11 mouse cellular contexts compared by ENCODE assay signal in the genomic region with DNA sequence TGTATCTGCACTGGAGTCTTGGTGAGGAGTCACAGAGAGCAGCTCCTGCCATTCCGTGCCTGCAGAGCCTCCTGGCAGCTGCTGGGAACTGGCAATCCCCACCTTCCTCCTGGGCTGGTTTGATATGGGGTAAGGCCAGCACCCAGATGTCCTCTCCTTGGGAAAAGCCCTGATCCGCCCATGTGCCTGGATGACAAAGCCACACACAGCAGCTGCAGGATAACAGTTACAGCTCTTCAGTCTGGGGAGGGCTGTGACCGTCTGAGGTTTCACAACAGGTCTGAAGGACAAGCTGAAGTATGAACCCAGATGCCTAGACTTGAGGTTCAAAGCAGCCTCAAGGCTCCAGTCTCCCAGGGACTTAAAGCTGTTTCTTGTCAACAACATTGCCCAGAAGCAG. TPM values are rescaled to one million over a fixed set of nuclear protein-coding genes. Genes with fewer than 3 reads are reported as not detected.
DNase-seq lines count a peak whose midpoint lies in the region; ATAC-seq and TF ChIP-seq lines count a peak whose summit lies in the region.
"Had no signal": no experiment of that assay in that cellular context is flagged by ENCODE, and none has a peak within 500 bp of the region (broad histone marks: within the 10 kb centered on the region; RNA-seq: fewer than 3 reads in every experiment).

No protein-coding gene starts in this region.

- no peaks in the 10 kb centered on the region for H3K36me3 ChIP-seq in kidney, adult 2 months (ENCODE audit: control insufficient read depth, insufficient read depth, low read length)
- peaks cover 38% of the 10 kb centered on the region for H3K36me3 ChIP-seq in liver, embryonic 13.5 days
- peaks cover 4% of the 10 kb centered on the region for H3K36me3 ChIP-seq in myocyte (ENCODE audit: control insufficient read depth, insufficient read depth)
- H3K36me3 ChIP-seq: heart, embryonic 15.5 days; limb, embryonic 15.5 days had no signal

- H3K9ac ChIP-seq in liver, embryonic 13.5 days = peak overlapping the region; percentile 96
- H3K9ac ChIP-seq: heart, embryonic 15.5 days; limb, embryonic 15.5 days had no signal

- WGBS in kidney, adult 2 months = 51% methylated on average over 3 of the region's 3 CpGs
- WGBS in bone marrow, adult 2 months = 35% methylated on average over 3 of the region's 3 CpGs
- WGBS in liver, embryonic 13.5 days (ENCODE audit: insufficient replicate concordance) = 40% methylated on average over 3 of the region's 3 CpGs

- H3K4me1 ChIP-seq in kidney, adult 2 months (ENCODE audit: control insufficient read depth, insufficient read depth, low read length) = peaks cover 64% of the 10 kb centered on the region
- H3K4me1 ChIP-seq in bone marrow, adult 2 months (ENCODE audit: control insufficient read depth, insufficient read depth, low read length) = peaks cover 23% of the 10 kb centered on the region
- H3K4me1 ChIP-seq in liver, embryonic 13.5 days (replicated peaks) = peaks cover 100% of the 10 kb centered on the region

- H3K27me3 ChIP-seq in kidney, adult 2 months (replicated peaks; ENCODE audit: control insufficient read depth, insufficient read depth, low read length) = no peaks in the 10 kb centered on the region
- H3K27me3 ChIP-seq in liver, embryonic 13.5 days = no peaks in the 10 kb centered on the region
- no peaks in the 10 kb centered on the region for H3K27me3 ChIP-seq in myocyte (ENCODE audit: control insufficient read depth, insufficient read depth, insufficient read length)
- H3K27me3 ChIP-seq: heart, embryonic 15.5 days; limb, embryonic 15.5 days had no signal

- H3K4me2 ChIP-seq in liver, embryonic 13.5 days = peak overlapping the region; percentile 88
- peak overlapping the region; percentile 97 for H3K4me2 ChIP-seq in myocyte (ENCODE audit: low read depth)
- H3K4me2 ChIP-seq: heart, embryonic 15.5 days; limb, embryonic 15.5 days had no signal

- peak; percentile 75 for ATAC-seq in liver, embryonic 13.5 days (ENCODE audit: low read depth)
- ATAC-seq: inflammation-experienced regulatory T-cells, adult 6 months had no signal

- TF ChIP-seq POLR2A in kidney, adult 2 months (IDR thresholded peaks at IDR 0.05; ENCODE audit: low read depth, low read length) = no peak
- TF ChIP-seq POLR2A in bone marrow, adult 2 months (IDR thresholded peaks at IDR 0.05; ENCODE audit: borderline replicate concordance, control insufficient read depth, low read depth, low read length) = 0 out of 2 replicates have a peak, but pooled peaks have one; percentile 23
- TF ChIP-seq POLR2A in myocyte (IDR thresholded peaks at IDR 0.05; ENCODE audit: insufficient read length, low read depth) = no peak

- peak overlapping the region; percentile 10; the same call in 1 of the 2 replicates for H3K27ac ChIP-seq in kidney, adult 2 months (ENCODE audit: insufficient read depth, low read depth, low read length)
- peak overlapping the region; percentile 81 for H3K27ac ChIP-seq in bone marrow, adult 2 months (ENCODE audit: control insufficient read depth, insufficient read depth, low read depth, low read length, poor library complexity)
- peak overlapping the region; percentile 98 for H3K27ac ChIP-seq in liver, embryonic 13.5 days
- H3K27ac ChIP-seq: heart, embryonic 15.5 days; limb, embryonic 15.5 days had no signal

- H3K79me2 ChIP-seq in myocyte (ENCODE audit: control insufficient read depth, insufficient read depth) = peaks cover 92% of the 10 kb centered on the region

- H3K4me3 ChIP-seq in kidney, adult 2 months (ENCODE audit: insufficient read depth, low read depth, low read length) = no peak overlapping the region
- H3K4me3 ChIP-seq in bone marrow, adult 2 months (replicated peaks; ENCODE audit: control insufficient read depth, low read depth, low read length) = no peak overlapping the region
- peak overlapping the region; percentile 85 for H3K4me3 ChIP-seq in liver, embryonic 13.5 days (replicated peaks)
- H3K4me3 ChIP-seq in myocyte = no peak overlapping the region
- H3K4me3 ChIP-seq: heart, embryonic 15.5 days; limb, embryonic 15.5 days had no signal

- DNase-seq in kidney, adult 2 months = no peak
- no peak for DNase-seq in kidney, postnatal 10 days
- DNase-seq in liver, embryonic 13.5 days = peak; percentile 72
- DNase-seq in MN1 (ENCODE audit: low spot score) = no peak
- no peak for DNase-seq in cerebellum, adult 9-10 months
- no peak for DNase-seq in urinary bladder, postnatal 10 days (ENCODE audit: low spot score)

- no peak overlapping the region for H3ac ChIP-seq in myocyte (ENCODE audit: control insufficient read depth, insufficient read length)

- H3K9me3 ChIP-seq in liver, embryonic 13.5 days (replicated peaks) = no peaks in the 10 kb centered on the region
- H3K9me3 ChIP-seq: heart, embryonic 15.5 days; limb, embryonic 15.5 days had no signal

- no peak for TF ChIP-seq CTCF in kidney, adult 2 months (conservative IDR thresholded peaks at IDR 0.05; ENCODE audit: insufficient read depth, insufficient read length, low read depth, low read length)
- no peak for TF ChIP-seq CTCF in bone marrow, adult 2 months (IDR thresholded peaks at IDR 0.05; ENCODE audit: control insufficient read depth, insufficient read depth, low read length)

TF ChIP-seq in myocyte, 11 proteins besides CTCF, POLR2A, EP300 and RAD21:
- TF ChIP-seq REST (IDR thresholded peaks at IDR 0.05; ENCODE audit: insufficient read depth, insufficient read length) (no peak), MYOD1 (IDR thresholded peaks at IDR 0.05; ENCODE audit: control insufficient read depth in 1 of 3, insufficient read length in 2 of 3, low read depth in 2 of 3) (peak; percentile 80 to 94 (median 88)), TCF3 (IDR thresholded peaks at IDR 0.05; ENCODE audit: insufficient read length, low read depth) (peak; percentile 85), POLR2AphosphoS2 (IDR thresholded peaks at IDR 0.05; ENCODE audit: insufficient read length, low read depth) (no peak), CEBPB (IDR thresholded peaks at IDR 0.05; ENCODE audit: insufficient read depth, poor library complexity, severe bottlenecking) (peak; percentile 81), MAX (IDR thresholded peaks at IDR 0.05; ENCODE audit: low read depth) (no peak), SRF (IDR thresholded peaks at IDR 0.05; ENCODE audit: control insufficient read depth, insufficient read length, low read depth) (no peak), USF1 (IDR thresholded peaks at IDR 0.05; ENCODE audit: low read depth) (peak; percentile 25), E2F4 (IDR thresholded peaks at IDR 0.05; ENCODE audit: insufficient read depth) (no peak), MYOG (IDR thresholded peaks at IDR 0.05; ENCODE audit: control insufficient read depth in 1 of 3, insufficient read depth in 1 of 3, insufficient read length in 2 of 3, low read depth in 2 of 3) (peak; percentile 72 to 97 (median 96)), TCF12 (IDR thresholded peaks at IDR 0.05; ENCODE audit: insufficient read depth, poor library complexity, severe bottlenecking) (peak; percentile 96)

RNA-seq across cellular contexts. Expression of a gene that starts 6.8 kb away (rescaled TPM):
- polyA plus RNA-seq in kidney, adult 2 months (2012; rRNA removed) = 200 and 223 TPM in 2 replicates
- 98.5 and 111 TPM in 2 replicates for polyA plus RNA-seq in bone marrow, adult 2 months (2011; ENCODE audit: insufficient read depth, insufficient read length, low replicate concordance, missing spikeins)
- polyA plus RNA-seq in liver, embryonic 13.5 days (2015; fragmentation: Nextera tagmentation; extraction: Ambion mirVana) = 88.5 and 90.1 TPM in 2 replicates
- polyA plus RNA-seq in myocyte (2012; fragmentation: generic; extraction: Trizol) = 411 TPM

Comparison
In these comparisons a context has a peak if more than half of its experiments do, and no peak if none do; other contexts are left out.
1. H3K27ac ChIP-seq: peak in every context shown above with its lines; median percentile 98 in liver, embryonic 13.5 days; 81 in bone marrow, adult 2 months; 10 in kidney, adult 2 months.